Mouse (Mus musculus) T-helper 17 cell (primary cell): ENCODE results near the gene Pbx1.

Experiments
- in situ Hi-C, 2 experiments: fragments of 300-600 bp; cut with MboI, MseI; formaldehyde crosslinking; loops; 1 replicate in 1 of 2; 2 replicates in 1 of 2; pipeline ENCODE4 v1.15.1; 2025; ENCODE audit warnings: high pct_unique_total_duplicates in 2 of 2

Pbx1 gene

DNA sequence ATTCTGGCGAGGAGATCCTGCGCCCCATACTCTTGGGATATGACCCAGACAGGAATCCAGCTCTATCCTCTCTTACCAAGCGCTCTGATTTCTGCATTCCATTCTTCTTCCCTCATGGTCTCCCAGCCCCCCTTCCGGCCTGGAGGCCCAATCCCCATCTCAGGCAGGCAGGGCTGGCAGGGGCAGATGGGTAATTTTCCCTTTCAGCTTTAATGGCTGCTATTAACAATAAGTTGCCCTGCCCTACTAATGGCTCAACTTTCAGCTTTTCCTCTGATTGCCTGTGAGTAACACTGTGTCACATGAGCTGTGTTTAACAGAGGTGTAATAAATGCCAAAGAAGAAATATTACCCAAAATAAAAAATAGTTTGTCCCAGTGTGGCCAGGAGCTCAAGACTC lies 201.9 kb downstream of the Pbx1 start:
- in situ Hi-C loops: no loop called here

DNA sequence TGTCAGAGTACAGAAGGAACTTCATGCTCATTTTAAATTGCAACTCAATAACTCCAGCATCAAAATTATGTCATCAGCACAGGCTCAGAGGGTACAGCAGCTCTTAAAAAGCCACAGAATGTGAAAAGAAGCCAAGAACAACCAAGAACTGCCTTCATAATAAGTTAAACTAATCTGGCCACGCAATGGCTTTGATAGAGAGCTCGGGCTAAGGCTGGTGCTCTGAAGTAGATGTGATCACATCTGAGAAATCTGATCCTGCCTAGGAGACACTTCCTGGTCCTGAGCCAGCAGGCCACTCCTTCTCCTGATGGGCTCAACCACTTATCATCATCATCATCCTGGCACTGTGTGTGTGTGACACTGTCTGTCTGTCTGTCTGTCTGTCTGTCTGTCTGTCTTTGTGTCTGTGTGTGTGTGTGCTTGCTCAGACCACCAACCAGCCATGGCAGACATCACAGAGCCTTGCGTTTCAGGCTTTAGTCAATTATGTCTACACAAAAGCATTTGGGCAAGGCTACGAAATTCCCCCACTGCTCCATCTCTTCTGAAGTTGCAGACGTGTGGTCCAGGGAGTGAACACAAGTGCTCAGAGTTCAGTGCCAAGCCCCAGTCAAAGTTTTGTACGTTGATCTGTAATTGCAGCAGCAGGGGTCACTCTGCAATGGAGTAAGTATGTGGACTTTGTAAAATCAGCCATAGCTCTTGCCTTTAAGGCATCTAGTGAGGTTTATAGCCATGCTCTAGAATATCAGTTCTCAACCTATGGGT lies 203.1 kb downstream of the Pbx1 start:
- in situ Hi-C loops: no loop called here

DNA sequence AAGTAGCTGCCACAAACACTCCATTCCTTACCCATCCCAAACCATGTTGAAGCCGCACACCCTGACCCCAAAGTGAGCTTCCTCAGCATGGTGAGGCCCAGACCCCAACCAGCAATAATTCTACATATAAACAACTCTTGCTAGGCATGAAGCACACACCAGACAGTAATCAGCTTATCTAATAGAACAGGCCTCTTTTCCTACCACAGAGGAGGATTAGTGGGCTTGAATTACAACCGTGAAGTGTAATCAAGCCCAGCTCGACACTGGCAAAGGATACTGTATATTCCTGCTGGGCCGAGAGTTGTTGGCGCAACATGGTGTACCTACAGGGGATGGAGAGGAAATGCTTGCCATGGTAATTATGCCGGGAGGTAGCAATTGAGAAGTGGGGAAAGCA lies 205.9 kb downstream of the Pbx1 start:
- in situ Hi-C loops: no loop called here

DNA sequence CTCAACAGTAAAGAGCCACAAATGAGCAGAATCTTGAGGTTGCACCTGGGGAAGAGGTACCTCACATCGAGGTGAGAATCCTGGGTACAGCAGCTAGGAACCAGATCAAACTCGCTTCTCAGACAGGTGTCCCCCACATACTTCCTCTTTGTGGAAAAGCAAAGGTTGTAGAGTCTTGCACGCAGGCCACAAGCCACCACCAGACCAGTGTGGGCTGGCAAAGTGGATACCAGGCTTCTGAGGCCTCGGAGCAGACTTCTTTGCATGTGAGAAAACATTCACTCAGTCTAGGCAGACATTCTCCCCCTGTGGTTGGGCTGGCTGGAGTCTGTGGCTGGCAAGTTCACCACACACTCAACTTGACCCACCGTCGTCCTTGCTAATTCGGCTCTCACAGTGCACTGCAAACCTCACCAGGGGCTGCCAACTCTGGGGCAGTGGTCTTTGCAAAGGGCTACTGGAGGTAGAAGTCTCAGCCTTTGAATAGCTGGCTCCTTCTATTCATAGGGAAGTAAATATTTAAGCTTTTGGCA lies 206.4 kb downstream of the Pbx1 start:
- in situ Hi-C loops: no loop called here

DNA sequence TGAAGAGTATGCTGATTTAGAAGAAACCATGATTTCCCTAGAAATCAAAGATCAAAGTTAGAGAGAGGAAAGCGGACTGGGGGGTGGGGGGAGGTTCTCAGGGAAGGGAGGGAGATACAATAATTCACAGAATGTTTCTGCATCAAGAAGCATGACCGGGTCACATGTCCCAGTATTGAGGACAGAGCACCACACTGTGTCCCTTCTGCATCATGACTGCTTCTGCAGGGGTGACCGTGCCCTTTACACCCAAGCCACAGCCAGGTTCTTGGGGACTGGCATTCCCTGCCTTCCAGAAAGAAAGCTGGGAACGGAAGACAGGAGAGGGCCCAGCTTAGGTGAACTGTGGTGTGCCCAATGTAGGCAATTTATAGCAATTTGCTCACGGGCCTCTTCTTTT lies 207.9 kb downstream of the Pbx1 start:
- in situ Hi-C loops: no loop called here

DNA sequence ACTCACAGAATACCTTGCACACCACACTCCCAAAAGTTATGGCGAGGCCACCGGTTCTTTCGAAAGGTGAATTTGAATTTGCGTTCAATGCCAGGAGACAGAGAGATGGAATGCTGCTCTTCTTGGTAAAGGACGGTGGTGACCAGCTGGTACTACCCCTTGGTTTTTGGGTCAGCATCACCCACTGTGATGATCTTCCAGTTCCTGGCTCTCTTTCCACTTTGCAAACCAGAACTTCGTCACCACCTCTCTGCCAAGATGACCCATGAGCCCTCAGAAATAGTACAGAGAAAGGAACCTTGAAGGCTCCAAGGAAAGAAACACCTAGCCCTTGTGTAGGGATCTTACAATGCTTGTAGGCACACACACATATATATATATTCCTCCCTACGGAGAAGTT lies 209.3 kb downstream of the Pbx1 start:
- in situ Hi-C loops: no loop called here

DNA sequence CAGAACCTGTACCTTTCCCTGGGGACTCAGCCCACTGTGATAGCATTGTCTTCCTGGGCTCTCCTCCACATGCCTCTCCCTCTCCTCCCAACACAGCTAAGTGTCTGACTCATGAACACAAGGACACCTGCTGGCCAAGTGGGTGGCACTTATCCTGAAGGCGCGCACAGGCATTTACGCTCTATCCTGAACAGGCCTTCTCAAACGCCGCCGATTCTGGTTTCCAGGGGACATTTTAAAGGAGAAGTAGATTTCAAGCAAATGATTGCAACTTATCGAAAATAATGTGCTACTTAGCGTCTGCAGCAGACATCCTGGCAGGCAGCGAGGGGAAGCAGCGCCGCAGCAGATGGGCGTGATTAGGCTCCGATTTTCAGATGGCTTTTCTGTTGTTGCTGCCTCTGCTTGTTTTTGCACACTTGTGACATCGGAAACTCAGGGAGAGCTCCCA lies 211.0 kb downstream of the Pbx1 start:
- in situ Hi-C loops: no loop called here

DNA sequence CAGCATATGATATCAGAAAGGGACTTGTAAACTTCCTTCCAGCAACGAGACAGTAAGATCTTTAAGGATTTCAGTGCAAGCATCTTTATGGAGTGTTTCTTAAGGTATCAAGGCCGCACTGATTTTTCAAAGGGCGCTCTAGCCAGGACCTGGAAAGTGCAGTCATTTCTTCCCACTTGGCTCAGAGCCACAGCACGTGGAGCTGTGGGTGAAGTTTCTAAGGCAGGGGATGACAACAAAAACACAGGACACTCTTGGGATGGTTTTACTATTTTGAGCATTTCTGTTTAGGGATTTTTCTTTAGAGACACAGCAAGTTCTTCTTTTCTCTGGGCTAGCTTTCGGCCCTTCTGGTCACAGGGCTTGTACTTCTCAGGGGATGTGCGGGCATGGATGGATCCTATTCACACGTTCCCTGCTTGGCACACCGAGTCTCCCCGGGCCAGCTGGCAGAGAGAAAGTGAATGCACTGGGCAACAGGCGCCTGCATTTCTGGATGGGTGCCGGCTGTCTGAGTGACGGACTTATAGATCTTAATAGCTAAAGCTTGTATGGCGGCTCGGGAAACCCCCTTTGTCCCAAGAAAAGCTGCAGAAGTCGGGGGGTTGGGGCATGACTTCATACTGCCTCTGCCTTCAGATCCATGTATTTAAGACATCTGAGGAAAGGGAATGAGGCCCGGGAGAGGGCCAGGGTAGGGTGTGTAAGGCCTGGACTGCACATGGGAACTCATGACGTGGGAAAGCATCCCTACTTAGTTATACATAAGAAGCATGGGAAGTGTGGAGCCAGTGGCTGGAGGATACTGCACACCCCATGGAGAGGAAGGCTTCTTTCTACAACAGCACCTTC lies 215.9 kb downstream of the Pbx1 start:
- in situ Hi-C loops: no loop called here

DNA sequence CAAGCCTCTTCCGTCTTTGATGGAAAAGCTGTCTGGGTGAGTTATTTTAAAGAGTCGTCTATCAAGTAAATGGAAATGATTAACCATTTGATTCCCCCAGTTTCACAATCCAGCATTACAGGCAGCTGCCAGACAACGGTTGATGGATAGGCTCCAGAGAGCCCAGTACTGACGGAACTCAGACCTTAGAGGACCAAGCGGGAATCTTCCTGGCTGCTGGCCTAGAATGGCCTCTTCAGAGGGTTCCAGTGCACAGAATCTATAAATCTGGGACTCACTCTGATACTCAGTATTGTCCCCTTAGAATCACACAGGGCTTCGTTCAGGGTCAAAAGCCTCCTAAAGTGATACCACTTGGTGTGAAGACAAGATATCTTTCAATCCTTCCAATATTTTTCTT lies 216.6 kb downstream of the Pbx1 start:
- in situ Hi-C loops: no loop called here

DNA sequence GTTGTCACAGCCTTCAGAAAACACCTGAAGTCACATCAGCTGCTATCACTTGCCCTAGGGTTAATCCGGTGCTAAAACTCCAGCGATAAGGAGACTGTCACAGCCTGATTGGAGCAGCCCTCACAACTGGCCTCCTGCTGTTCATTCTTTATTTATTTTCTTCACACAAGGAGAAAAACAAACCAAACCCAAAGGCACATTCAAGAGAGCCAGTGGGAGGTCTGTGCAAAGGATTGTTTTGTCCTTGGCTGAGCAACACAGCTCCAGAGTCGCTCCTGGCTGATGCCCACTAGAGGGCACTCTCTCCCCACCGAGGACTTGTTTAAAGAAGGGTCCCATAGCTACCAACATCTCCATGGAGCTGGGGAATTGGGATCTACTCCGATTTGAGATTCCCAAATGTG lies 218.0 kb downstream of the Pbx1 start:
- in situ Hi-C loops: no loop called here

DNA sequence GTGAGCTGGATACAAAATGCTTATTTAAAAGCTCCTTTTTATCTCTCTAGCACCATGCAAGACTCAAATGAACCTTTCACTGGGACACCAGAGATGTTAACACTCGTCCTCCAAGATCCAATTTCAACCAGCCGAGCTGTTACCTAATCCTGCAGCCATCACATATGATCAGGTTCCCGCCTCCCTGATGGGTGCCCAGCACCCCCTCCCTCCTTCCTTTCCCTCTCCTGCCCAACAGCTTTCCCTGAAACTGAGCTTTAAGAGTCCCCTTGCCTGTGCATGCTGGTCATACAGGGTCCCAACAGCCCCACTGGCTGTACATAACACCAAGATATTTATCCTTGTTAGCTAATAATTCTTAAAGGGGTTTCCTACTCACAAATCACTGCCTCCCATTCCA lies 218.5 kb downstream of the Pbx1 start:
- in situ Hi-C loops: no loop called here

DNA sequence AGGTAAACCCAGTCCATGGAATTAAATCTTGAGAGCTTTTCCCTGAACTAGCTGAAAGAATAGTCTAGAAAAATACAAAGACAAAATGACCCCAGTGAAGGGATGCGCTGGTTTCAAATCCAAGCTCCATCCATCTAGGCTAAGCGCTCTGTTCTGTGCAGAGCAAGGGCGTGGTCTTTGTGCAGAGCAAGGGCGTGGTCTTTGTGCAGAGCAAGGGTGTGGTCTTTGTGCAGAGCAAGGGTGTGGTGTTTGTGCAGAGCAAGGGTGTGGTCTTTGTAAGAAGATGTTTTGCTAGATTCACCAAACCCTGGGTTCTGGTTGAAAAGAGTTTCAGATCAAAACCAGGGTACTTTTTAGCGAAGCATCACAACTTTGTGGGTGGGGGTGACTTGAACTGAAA lies 221.7 kb downstream of the Pbx1 start:
- in situ Hi-C loops: no loop called here

DNA sequence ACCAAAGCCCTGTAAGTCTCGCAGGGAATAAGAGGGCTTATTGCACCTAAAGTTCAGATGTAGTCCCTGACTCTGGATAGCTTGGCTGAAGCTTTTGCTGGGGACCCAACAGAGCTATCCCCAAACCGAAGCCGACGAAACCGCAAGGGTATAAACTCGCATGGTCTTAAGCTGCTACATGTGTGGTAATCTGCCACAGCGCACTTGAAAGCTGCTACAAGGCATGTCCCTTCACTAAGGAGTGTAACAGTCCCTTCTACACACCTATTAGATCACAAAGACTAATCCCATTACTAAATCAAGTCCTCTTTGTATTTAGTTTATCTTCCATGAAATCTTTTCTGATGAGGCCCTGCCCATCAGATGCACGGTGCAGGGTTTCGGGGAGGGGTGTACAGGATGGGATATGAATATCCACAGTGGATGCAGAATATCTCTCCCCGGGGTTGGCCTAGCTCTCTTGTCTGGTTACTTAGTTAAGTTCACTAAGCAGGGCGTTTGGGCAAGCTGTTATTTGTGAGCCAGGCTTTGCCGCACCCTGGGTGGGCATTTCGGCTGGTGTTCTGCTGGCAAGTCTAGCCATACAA lies 231.4 kb downstream of the Pbx1 start:
- in situ Hi-C loops: no loop called here

DNA sequence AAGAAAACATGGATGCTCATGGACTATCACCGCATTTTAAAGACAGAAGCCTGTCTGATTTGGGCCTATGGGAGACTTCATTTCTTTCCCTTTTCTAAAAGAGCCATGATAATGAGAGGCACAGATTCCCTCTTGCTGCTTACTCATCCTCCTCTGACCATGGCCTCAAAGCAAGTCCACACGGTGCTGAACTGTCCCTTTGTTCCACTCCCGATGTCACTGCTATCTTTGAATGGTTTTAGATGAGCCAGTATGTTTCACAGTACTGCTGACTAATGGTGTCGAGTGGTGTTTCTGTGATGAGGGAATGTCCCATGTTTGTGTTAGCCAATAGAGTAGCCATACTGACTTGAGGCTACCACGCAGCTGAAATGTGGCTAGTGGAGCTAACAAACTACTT lies 233.8 kb downstream of the Pbx1 start:
- in situ Hi-C loops: no loop called here

DNA sequence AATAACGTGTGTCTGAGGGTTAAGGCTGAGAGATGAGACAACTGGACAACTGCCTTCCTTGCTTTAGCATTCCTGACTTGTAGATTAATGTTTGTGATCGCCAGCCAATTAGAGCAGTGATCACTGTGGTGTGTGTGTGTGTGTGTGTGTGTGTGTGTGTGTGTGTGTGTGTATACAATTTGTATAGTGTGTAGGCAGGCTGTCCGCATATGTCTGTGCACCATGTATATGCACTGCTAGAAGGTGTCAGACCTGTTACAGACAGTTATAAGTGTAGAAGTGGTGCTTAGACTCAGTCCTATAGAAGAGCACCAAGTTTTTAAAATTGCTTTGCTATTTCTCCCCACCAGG lies 234.2 kb downstream of the Pbx1 start:
- in situ Hi-C loops: no loop called here

DNA sequence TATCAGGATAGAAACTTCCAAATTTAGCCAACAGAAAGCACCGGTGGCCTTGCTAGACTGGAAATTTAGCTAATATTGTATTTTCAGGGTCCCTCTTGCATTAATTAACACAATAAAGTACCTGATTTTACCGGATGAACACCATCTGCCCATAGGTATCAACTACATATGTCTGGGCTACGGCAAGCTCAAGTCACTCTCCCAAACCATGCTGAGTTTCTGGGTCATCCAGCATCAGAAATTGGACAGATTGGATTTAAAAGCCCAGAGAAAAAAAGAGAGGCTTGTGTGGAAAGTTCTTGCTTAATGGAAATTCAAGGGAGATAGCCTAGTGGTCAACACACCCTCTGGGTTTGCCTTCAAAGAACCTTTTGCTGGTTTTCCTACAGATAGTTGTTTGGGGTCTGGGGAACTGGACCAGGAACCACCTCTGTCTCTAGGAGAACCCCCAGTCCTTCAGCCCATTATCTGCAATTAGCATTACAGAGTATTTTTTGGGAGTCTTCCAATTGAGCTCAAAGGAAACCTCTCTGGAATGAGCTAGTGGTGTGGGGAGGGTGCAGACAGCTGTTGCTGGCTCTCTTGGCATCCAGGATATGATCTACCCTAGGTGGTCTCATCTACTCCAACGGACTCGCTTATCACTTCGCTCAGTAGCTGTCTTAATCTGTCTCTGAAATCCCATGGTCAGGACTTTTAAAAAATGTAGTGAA lies 234.7 kb downstream of the Pbx1 start:
- in situ Hi-C loops: no loop called here

DNA sequence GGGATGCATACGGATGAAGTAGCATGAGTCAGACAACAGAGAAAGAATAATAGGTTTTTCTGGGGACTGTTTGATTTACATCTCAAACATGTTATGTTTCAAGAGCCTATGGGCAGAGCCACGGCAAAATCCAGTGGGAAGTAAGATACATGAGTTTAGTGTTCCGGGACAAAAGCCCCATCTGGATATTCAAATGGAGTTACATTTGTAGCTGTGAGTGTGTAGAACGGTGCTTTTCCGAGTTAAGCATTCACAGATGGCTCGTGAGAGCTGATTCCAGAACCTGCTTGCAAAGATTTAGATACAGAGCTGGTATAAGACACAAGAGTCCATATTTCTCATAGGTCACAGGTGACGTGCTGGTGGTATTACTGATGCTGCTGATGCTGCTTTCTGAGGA lies 238.7 kb downstream of the Pbx1 start:
- in situ Hi-C loops: no loop called here

DNA sequence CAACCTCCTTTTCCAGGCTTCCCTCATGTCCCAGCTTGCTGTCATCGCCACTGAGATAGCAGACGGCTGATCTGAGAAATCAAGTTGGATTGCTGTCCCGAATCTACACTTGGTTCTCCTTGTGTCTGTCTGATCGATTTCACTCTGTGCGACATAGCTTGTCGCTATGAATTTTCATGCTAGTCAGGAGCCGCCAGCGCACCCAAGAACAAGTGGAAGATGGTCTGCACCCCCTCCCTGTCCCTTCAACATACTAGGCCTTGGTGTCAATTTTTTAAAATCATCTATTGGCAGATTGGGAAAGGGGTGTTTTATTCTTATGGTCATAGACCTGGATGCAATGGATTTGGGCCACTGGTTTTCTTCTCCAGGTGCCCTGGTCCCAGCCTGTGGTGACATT lies 249.3 kb downstream of the Pbx1 start:
- in situ Hi-C loops: no loop called here

DNA sequence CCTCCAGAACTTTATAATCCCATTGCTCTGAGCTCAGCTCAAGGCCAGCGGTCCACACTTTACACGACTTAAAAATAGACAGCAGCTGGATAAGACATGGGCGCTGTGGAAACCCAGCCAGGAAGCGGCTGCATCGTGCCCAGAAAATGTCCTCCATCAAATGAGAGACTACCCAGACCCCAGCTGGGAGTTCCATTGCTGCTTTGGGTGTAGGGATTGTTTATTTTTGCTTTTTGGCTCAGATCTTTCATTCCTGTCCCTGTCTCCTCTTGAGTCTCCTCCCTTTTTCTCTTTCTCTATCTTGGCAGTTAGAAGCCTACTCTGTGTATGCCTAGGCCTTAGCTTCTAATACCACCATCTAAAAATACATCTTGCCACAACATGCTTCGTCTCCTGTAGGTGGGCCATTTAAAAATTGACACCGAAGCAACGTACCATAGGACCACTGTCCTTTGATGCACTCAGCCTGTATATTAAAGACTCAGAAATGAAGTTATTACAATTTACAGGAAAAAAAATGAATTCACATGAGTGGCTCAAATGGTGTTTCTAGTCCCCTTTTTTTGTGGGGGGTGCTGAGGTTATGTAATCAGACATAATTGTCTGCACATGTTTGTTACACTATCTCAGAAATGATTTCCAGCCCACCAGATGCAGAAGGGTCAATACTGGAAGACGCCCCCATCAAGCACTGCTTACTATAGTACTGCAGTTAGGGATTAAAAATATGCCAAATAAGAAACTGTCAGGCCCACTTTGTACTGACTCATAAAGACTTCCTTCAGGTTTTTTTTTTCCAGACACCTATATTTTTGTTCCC lies 251.2 kb downstream of the Pbx1 start:
- in situ Hi-C loops: no loop called here

DNA sequence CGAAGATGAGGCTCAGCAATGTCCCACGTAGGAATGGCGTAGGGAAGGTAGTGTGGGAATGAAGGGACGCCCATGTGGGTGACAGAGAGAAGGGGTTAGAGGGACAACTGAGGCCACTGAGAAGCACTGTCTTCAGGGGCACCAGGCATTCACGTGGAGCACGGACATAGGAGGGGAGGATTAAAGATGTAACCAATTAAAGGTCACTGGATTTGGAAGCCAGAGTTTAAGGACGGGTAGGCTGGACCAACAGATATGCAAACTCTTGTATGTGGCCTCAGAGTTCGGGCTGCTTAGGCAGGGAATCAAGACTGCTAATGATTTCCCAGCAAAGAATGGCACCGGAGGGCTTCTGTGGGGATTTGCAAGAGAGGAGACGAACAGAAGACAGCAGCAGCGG lies 252.4 kb downstream of the Pbx1 start:
- in situ Hi-C loops: no loop called here

DNA sequence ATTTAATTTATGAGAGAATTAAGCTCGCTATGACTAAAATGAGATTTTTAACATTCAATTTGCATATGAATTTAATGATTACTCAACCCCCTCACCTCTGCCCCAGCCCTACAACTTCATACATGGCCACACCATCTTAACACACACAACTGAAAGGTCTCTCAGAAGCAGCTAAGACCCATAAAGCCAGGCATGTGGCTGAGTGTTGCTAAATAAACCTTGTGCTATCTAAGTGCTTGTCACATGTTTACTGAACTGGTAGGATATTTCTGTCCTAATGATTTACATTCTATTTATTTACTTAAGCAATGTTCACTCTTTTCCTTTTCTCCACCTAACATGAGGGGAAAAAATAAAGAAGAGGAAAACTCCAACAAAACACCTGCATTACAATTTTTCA lies 253.5 kb downstream of the Pbx1 start:
- in situ Hi-C loops: no loop called here
